Mouse (Mus musculus) bone marrow, adult 2 months (tissue): ENCODE measurements at regions not wholly inside any gene's neighbourhood (a gene's known extent, or its start where the extent isn't known, plus 50 kb on each side); places are given as distances from the start of the nearest gene placed in this dataset.

Experiments
- H3K27ac ChIP-seq: fragments of 200-500 bp; 2 replicates; pipeline ENCODE4 v1.5.1; 2012; ENCODE audit warnings: low read depth, mild to moderate bottlenecking, control low read depth, inconsistent platforms, low read length; ENCODE audit not compliant: control insufficient read depth, poor library complexity, insufficient read depth
- H3K4me1 ChIP-seq: fragments of 200-500 bp; 2 replicates; pipeline ENCODE4 v1.6.1; 2011; ENCODE audit warnings: low read length; ENCODE audit not compliant: control insufficient read depth, insufficient read depth
- H3K4me3 ChIP-seq: fragments of 200-500 bp; replicated peaks from 2 replicates; pipeline ENCODE3; 2011; ENCODE audit warnings: mild to moderate bottlenecking, low read depth, low read length, control low read depth; ENCODE audit not compliant: control insufficient read depth
- CTCF ChIP-seq: fragments of 200-500 bp; IDR thresholded peaks from 2 replicates; pipeline ENCODE4 v1.5.1; 2011; ENCODE audit warnings: low read length, control low read depth; ENCODE audit not compliant: control insufficient read depth, insufficient read depth
- POLR2A ChIP-seq: fragments of 200-500 bp; IDR thresholded peaks from 2 replicates; pipeline ENCODE4 v1.6.1; 2011; ENCODE audit warnings: low read depth, mild to moderate bottlenecking, control low read depth, low read length, borderline replicate concordance; ENCODE audit not compliant: control insufficient read depth
- WGBS: fragments of 180-500 bp; shearing (Covaris S2); methylation state at CpG from one replicate; pipeline ENCODE4 v1.1.7; 2018; 5-methylcytosine and 5-hydroxymethylcytosine counted together

- no peak overlapping the region for H3K4me3 ChIP-seq
- TF ChIP-seq CTCF: no peak
- TF ChIP-seq POLR2A: no peak
- no peaks in the 10 kb centered on the region; the same call in 1 of the 2 replicates for H3K4me1 ChIP-seq
- 80% methylated on average over 7 of the region's 7 CpGs for WGBS
- H3K27ac ChIP-seq: no peak overlapping the region
Observed at GRCm38 (mm10) chr12:26072180-26072579, 342.9 kb downstream of the Rnf144a start.

GRCm38 (mm10) chr12:26071610-26072009 lies 343.4 kb downstream of the Rnf144a start:
- Histone ChIP-seq H3K4me3 (no peak overlapping the region), H3K27ac (no peak overlapping the region), H3K4me1 (no peaks in the 10 kb centered on the region; the same call in 1 of the 2 replicates)
- peak; percentile 49 for TF ChIP-seq CTCF
- no peak for TF ChIP-seq POLR2A
- 5% methylated on average over 3 of the region's 3 CpGs for WGBS

DNA sequence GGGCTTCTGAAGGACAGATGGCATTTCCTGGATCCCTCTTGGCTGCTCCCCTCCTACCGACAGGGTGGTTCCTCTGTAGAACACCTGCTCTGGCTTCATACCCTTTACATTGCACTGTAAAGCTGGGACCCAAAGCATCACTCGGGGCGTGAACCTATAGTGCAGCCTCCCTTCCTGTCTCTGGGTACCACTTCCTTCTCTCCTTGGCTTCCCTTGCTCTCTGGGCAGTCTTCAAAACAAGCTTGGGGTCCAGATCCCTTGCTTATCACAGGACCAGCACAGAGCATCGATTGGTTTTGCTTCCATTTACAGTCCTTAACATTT lies 346.4 kb downstream of the Rnf144a start:
- Histone ChIP-seq H3K4me3 (no peak overlapping the region), H3K4me1 (no peaks in the 10 kb centered on the region; the same call in 1 of the 2 replicates), H3K27ac (peak overlapping the region; percentile 48)
- WGBS: 8% methylated on average over 4 of the region's 4 CpGs
- TF ChIP-seq POLR2A (no peak), CTCF (no peak)

GRCm38 (mm10) chr12:26067866-26068684 lies 347.0 kb downstream of the Rnf144a start:
- 21% methylated on average over 24 of the region's 24 CpGs for WGBS
- H3K27ac ChIP-seq: peak overlapping the region; percentile 48
- no peaks in the 10 kb centered on the region; the same call in 1 of the 2 replicates for H3K4me1 ChIP-seq
- TF ChIP-seq POLR2A: no peak; the same call in 1 of the 2 replicates
- no peak for TF ChIP-seq CTCF
- H3K4me3 ChIP-seq: no peak overlapping the region

GRCm38 (mm10) chr12:26060378-26060777 lies 354.7 kb downstream of the Rnf144a start:
- Histone ChIP-seq H3K4me1 (no peaks in the 10 kb centered on the region; the same call in 1 of the 2 replicates), H3K4me3 (no peak overlapping the region), H3K27ac (no peak overlapping the region)
- TF ChIP-seq POLR2A: no peak
- no peak for TF ChIP-seq CTCF
- 70% methylated on average over 3 of the region's 3 CpGs for WGBS

- 83% methylated on average over 4 of the region's 4 CpGs for WGBS
- Histone ChIP-seq H3K4me3 (no peak overlapping the region), H3K4me1 (no peaks in the 10 kb centered on the region; the same call in 1 of the 2 replicates), H3K27ac (no peak overlapping the region)
- TF ChIP-seq CTCF (no peak), POLR2A (no peak)
Observed at GRCm38 (mm10) chr12:26059090-26059489, 356.0 kb downstream of the Rnf144a start.

- no peak overlapping the region for H3K27ac ChIP-seq
- 56% methylated on average over 9 of the region's 9 CpGs for WGBS
- TF ChIP-seq CTCF: no peak
- no peak for TF ChIP-seq POLR2A
- H3K4me3 ChIP-seq: no peak overlapping the region
- H3K4me1 ChIP-seq: no peaks in the 10 kb centered on the region; the same call in 1 of the 2 replicates
Observed at GRCm38 (mm10) chr12:26057491-26058054, 357.5 kb downstream of the Rnf144a start.

GRCm38 (mm10) chr12:26046991-26047390 lies 368.1 kb downstream of the Rnf144a start:
- Histone ChIP-seq H3K27ac (no peak overlapping the region; the same call in 1 of the 2 replicates), H3K4me1 (no peaks in the 10 kb centered on the region), H3K4me3 (no peak overlapping the region)
- no peak for TF ChIP-seq CTCF
- no peak for TF ChIP-seq POLR2A
- 86% methylated on average over 6 of the region's 6 CpGs for WGBS

GRCm38 (mm10) chr12:26045321-26045720 lies 369.7 kb downstream of the Rnf144a start:
- no peak overlapping the region for H3K27ac ChIP-seq
- H3K4me1 ChIP-seq: no peaks in the 10 kb centered on the region
- no peak for TF ChIP-seq CTCF
- no peak for TF ChIP-seq POLR2A
- 80% methylated on average over 1 of the region's 1 CpGs for WGBS
- H3K4me3 ChIP-seq: no peak overlapping the region

DNA sequence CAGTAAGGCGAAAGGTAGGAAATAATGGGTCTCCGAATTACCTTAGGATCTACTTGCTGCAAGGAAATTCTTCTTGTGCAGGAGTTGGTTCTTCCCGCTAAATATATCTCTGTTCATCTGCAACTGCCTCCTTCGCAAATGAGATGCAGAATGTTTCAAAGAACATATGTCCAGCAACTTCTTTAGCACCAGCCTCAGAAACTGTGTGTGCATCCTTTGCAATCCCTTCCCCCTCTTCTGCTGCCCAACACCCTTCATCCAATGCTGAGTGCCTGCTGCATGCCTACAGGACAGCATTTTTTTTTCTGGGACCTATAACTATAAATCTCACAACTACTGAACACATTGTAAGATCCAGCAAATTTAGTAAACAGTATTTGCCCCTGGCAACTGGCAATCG lies 402.1 kb downstream of the Rnf144a start:
- no peak overlapping the region for H3K27ac ChIP-seq
- TF ChIP-seq POLR2A (no peak), CTCF (no peak)
- no peaks in the 10 kb centered on the region for H3K4me1 ChIP-seq
- no peak overlapping the region for H3K4me3 ChIP-seq
- WGBS: 75% methylated on average over 5 of the region's 5 CpGs
